Mouse (Mus musculus): ENCODE results near the gene Serpinb6a. TPM values are rescaled to one million over a fixed set of nuclear protein-coding genes. Genes with fewer than 3 reads are reported as not detected.

The Serpinb6a gene
- polyA plus RNA-seq, 1 experiment, result 323 TPM

- Histone ChIP-seq H3K27me3 (ENCODE audit: control insufficient read depth, insufficient read depth, insufficient read length) (no peaks in the 10 kb centered on the region), H3K36me3 (ENCODE audit: control insufficient read depth, insufficient read depth) (no peaks in the 10 kb centered on the region), H3K79me2 (ENCODE audit: control insufficient read depth, insufficient read depth) (peaks cover 26% of the 10 kb centered on the region), H3ac (ENCODE audit: control insufficient read depth, insufficient read length, low read depth) (no peak overlapping the region), H3K4me3 (ENCODE audit: insufficient read depth, poor library complexity, severe bottlenecking) (no peak overlapping the region), H3K79me3 (ENCODE audit: low read depth) (no peaks in the 10 kb centered on the region)
- TF ChIP-seq CEBPB (IDR thresholded peaks at IDR 0.05; ENCODE audit: low read depth) (no peak), MYOG (IDR thresholded peaks at IDR 0.05; ENCODE audit: control insufficient read depth, extremely low read depth, insufficient read length) (no peak), FOSL1 (IDR thresholded peaks at IDR 0.05; ENCODE audit: insufficient read depth, low read length, poor library complexity, severe bottlenecking) (no peak), MYOD1 (IDR thresholded peaks at IDR 0.05; ENCODE audit: control insufficient read depth, insufficient read length, low read depth) (no peak), CTCF (IDR thresholded peaks at IDR 0.05; ENCODE audit: control insufficient read depth, insufficient read depth, insufficient read length) (no peak), USF1 (IDR thresholded peaks at IDR 0.05; ENCODE audit: low read depth) (no peak), MAX (IDR thresholded peaks at IDR 0.05) (no peak)
These were observed 36.0 kb downstream of the Serpinb6a start for GRCm38 (mm10) chr13:33966574-33966973.

- Histone ChIP-seq H3K36me3 (ENCODE audit: control insufficient read depth, insufficient read depth) (no peaks in the 10 kb centered on the region), H3K79me2 (ENCODE audit: control insufficient read depth, insufficient read depth) (peaks cover 26% of the 10 kb centered on the region), H3K4me3 (ENCODE audit: insufficient read depth, poor library complexity, severe bottlenecking) (no peak overlapping the region), H3ac (ENCODE audit: control insufficient read depth, insufficient read length, low read depth) (no peak overlapping the region), H3K27me3 (ENCODE audit: control insufficient read depth, insufficient read depth, insufficient read length) (no peaks in the 10 kb centered on the region), H3K79me3 (ENCODE audit: low read depth) (no peaks in the 10 kb centered on the region)
- no peak for TF ChIP-seq MAX (IDR thresholded peaks at IDR 0.05)
- TF ChIP-seq CEBPB (IDR thresholded peaks at IDR 0.05; ENCODE audit: low read depth), result no peak
- no peak for TF ChIP-seq FOSL1 (IDR thresholded peaks at IDR 0.05; ENCODE audit: insufficient read depth, low read length, poor library complexity, severe bottlenecking)
- TF ChIP-seq CTCF (IDR thresholded peaks at IDR 0.05; ENCODE audit: control insufficient read depth, insufficient read depth, insufficient read length), result no peak
- no peak for TF ChIP-seq MYOD1 (IDR thresholded peaks at IDR 0.05; ENCODE audit: control insufficient read depth, insufficient read length, low read depth)
- no peak for TF ChIP-seq MYOG (IDR thresholded peaks at IDR 0.05; ENCODE audit: control insufficient read depth, extremely low read depth, insufficient read length)
- no peak for TF ChIP-seq USF1 (IDR thresholded peaks at IDR 0.05; ENCODE audit: low read depth)
These were observed 36.6 kb downstream of the Serpinb6a start for GRCm38 (mm10) chr13:33966025-33966412.

GRCm38 (mm10) chr13:33965056-33966024 is 37.3 kb downstream of the Serpinb6a start:
- H3K79me2 ChIP-seq (ENCODE audit: control insufficient read depth, insufficient read depth), result peaks cover 26% of the 10 kb centered on the region
- TF ChIP-seq USF1 (IDR thresholded peaks at IDR 0.05; ENCODE audit: low read depth) (no peak), CEBPB (IDR thresholded peaks at IDR 0.05; ENCODE audit: low read depth) (peak; percentile 82)
- H3K79me3 ChIP-seq (ENCODE audit: low read depth), result no peaks in the 10 kb centered on the region
- peak overlapping the region; percentile 41 for H3K4me3 ChIP-seq (ENCODE audit: insufficient read depth, poor library complexity, severe bottlenecking)
- H3ac ChIP-seq (ENCODE audit: control insufficient read depth, insufficient read length, low read depth), result peak overlapping the region; percentile 63
- no peaks in the 10 kb centered on the region for H3K36me3 ChIP-seq (ENCODE audit: control insufficient read depth, insufficient read depth)
- H3K27me3 ChIP-seq (ENCODE audit: control insufficient read depth, insufficient read depth, insufficient read length), result no peaks in the 10 kb centered on the region

GRCm38 (mm10) chr13:33964206-33965046 is 38.2 kb downstream of the Serpinb6a start, which contains the start of gene Nqo2:
Gene Nqo2 (plus strand): TSS chr13:33964687.
- H3K36me3 ChIP-seq (ENCODE audit: control insufficient read depth, insufficient read depth), result no peaks in the 10 kb centered on the region
- H3K79me2 ChIP-seq (ENCODE audit: control insufficient read depth, insufficient read depth), result peaks cover 26% of the 10 kb centered on the region
- no peaks in the 10 kb centered on the region for H3K27me3 ChIP-seq (ENCODE audit: control insufficient read depth, insufficient read depth, insufficient read length)
- peak within 1 kb of the TSS; percentile 41 for H3K4me3 ChIP-seq (ENCODE audit: insufficient read depth, poor library complexity, severe bottlenecking)
- H3K79me3 ChIP-seq (ENCODE audit: low read depth), result no peaks in the 10 kb centered on the region
- H3ac ChIP-seq (ENCODE audit: control insufficient read depth, insufficient read length, low read depth), result peak within 1 kb of the TSS; percentile 63
- TF ChIP-seq MYOG (IDR thresholded peaks at IDR 0.05; ENCODE audit: control insufficient read depth, extremely low read depth, insufficient read length), result no peak
- TF ChIP-seq FOSL1 (IDR thresholded peaks at IDR 0.05; ENCODE audit: insufficient read depth, low read length, poor library complexity, severe bottlenecking), result no peak
- TF ChIP-seq MAX (IDR thresholded peaks at IDR 0.05), result peak; percentile 60
- TF ChIP-seq MYOD1 (IDR thresholded peaks at IDR 0.05; ENCODE audit: control insufficient read depth, insufficient read length, low read depth), result no peak
- peak; percentile 3 for TF ChIP-seq CTCF (IDR thresholded peaks at IDR 0.05; ENCODE audit: control insufficient read depth, insufficient read depth, insufficient read length)

- TF ChIP-seq MYOG (IDR thresholded peaks at IDR 0.05; ENCODE audit: control insufficient read depth, extremely low read depth, insufficient read length) (no peak), USF1 (IDR thresholded peaks at IDR 0.05; ENCODE audit: low read depth) (no peak), CEBPB (IDR thresholded peaks at IDR 0.05; ENCODE audit: low read depth) (no peak), MYOD1 (IDR thresholded peaks at IDR 0.05; ENCODE audit: control insufficient read depth, insufficient read length, low read depth) (no peak)
- Histone ChIP-seq H3K27me3 (ENCODE audit: control insufficient read depth, insufficient read depth, insufficient read length) (no peaks in the 10 kb centered on the region), H3K36me3 (ENCODE audit: control insufficient read depth, insufficient read depth) (no peaks in the 10 kb centered on the region), H3K4me3 (ENCODE audit: insufficient read depth, poor library complexity, severe bottlenecking) (no peak overlapping the region), H3K79me2 (ENCODE audit: control insufficient read depth, insufficient read depth) (no peaks in the 10 kb centered on the region), H3ac (ENCODE audit: control insufficient read depth, insufficient read length, low read depth) (no peak overlapping the region), H3K79me3 (ENCODE audit: low read depth) (no peaks in the 10 kb centered on the region)
These were observed 42.8 kb downstream of the Serpinb6a start for GRCm38 (mm10) chr13:33959771-33960170.
